Mouse (Mus musculus): ENCODE measurements around the gene Fbxl19.

Gene Fbxl19

DNA sequence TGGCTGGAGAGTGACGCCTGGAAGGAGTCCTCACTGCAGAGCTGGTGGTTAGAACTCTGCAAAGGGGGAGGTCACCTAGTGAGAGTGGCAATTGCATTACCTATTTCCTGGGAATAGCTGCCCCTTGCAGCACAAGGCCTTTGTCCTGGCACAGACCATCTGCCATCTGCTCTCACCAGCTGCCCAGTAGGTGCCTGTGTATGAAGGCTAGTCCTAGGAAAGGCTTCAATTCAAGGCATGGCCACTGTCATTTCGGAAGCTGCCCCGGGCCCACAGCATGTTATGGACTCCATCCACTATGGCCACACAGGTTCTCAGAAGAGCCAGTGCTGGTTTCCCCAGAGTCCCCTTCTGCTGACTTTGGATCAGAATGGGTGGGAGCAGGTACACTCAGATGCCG lies 54.2 kb downstream of the Fbxl19 start:
- no peak for DNase-seq (ENCODE audit: extremely low read depth, insufficient read length, low spot score)

DNA sequence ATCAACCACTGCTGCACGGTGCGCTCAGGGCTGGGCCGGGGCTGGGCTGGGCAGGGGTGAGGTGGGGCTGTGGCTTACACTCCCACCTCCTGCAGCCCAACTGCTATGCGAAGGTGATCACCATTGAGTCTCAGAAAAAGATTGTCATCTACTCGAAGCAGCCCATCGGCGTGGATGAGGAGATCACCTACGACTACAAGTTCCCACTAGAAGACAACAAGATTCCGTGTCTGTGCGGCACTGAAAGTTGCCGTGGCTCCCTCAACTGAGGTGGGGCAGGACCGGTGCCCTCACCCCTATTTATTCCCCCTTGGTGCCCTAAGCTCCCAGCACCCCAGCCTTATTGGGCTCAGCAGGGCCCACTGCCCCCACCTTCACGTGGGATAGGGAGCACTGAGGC lies 54.9 kb downstream of the Fbxl19 start:
- DNase-seq (ENCODE audit: extremely low read depth, insufficient read length, low spot score): no peak

DNA sequence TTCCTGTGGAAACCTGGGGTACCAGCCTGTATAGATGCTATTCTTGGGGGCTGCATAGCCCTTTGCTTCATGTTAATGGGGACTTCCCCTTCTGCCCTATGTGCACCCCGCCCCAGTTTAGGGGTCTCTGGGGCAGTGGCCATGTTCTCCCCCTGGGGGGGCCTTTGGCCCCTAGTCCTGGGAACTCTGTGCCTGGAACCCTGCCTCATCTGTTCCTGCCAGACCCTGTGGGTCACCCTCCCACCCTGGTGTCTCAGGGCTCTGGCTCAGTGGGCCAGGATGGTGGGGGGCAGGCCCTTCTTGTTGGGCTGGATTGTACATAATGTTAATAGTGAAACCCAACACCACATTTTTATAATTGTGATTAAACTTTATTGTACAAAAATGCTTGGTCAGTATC lies 55.4 kb downstream of the Fbxl19 start:
- DNase-seq (ENCODE audit: extremely low read depth, insufficient read length, low spot score): no peak

DNA sequence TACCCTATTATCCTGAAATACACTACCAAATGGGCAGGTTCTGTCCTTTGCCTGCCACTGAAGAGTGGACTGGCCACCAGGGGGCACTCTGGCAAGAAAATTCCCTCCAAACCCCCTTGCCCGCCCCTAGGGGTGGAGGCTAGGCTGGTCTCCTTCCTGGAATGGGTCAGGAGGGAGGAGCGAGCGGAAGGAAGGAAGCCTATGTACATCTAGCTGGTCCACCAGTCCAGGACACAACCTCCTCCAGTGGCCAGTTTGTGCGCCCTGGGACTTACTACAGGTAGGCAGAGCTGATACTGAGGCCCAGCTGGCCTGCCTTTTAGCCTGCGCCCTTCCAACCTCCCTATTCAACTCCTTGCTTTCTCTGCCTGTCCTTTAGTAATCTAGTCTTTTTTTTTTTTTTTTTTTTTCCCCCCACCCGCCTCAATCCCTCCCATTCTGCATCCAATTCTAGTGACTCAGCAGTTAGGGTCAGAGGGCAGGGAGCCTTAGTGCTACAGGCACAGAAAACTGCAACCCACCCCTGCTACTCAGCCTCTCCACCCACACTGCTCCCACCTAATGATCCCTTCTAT lies 56.2 kb downstream of the Fbxl19 start, which contains the start of gene Hsd3b7:
Gene Hsd3b7 (plus strand): TSS at position 170 of the 575 bp plus-strand sequence.
- peak; percentile 76 for DNase-seq (ENCODE audit: extremely low read depth, insufficient read length, low spot score)

DNA sequence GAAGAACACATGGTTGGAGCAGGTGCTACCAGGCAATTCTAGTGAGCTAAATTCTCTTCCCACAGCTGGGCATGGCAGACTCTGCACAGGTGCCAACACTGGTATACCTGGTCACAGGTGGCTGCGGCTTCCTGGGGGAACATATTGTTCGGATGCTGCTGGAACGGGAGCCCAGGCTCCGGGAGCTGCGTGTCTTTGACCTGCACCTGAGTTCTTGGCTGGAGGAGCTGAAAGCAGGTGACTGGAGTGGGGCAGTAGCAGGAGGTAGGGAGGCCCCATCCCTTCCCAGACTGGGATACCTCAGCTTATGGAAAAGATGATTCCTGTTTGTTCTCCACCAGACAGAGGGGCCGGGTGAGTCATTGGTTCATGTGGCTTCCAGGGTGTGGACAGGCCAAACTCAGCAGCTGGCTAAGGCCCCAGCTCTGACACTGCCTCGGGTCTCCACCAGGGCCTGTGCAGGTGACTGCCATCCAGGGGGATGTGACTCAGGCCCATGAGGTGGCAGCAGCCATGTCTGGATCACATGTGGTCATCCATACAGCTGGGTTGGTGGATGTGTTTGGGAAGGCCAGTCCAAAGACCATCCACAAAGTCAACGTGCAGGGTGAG lies 56.8 kb downstream of the Fbxl19 start:
- peak; percentile 76 for DNase-seq (ENCODE audit: extremely low read depth, insufficient read length, low spot score)

DNA sequence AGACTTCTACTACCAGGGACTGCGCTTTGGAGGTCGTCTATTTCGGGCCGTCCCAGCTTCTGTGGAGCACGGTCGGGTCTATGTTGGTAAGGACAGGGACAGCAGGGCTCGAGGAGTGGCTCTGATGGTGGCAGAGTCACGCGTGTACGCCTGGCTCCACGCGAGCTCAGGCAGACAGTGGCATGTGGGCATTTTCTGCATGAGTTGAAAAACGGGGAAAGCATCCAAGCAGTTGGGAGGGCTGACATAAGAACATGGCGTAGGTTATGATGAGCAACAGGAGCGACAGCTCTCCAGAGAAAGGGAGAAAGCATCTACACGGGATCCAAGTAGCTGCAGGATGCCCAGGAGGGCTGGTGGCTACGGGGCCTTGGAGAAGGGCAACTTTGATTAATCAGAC lies 58.0 kb downstream of the Fbxl19 start:
- DNase-seq (ENCODE audit: extremely low read depth, insufficient read length, low spot score): no peak

GRCm38 (mm10) chr7:127808821-127809220 lies 64.5 kb downstream of the Fbxl19 start:
- DNase-seq (ENCODE audit: extremely low read depth, insufficient read length, low spot score): no peak

DNA sequence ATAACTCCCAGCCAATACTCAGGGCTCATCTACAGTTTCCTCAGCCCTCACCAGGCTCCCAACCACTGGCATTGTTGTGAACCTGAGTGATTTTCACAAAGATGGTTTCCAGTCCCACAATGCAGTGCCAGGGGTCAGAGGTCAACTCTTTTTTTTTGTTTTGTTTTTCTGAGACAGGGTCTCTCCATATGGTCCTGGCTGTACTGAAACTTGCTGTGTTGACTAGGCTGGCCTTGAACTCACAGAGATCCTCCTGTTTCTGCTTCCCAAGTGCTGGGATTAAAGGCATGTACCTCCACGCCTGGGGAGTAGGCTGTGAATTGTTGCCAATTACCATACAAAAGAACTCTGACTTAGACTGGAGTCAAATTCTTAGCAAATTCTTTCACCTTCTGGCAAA lies 65.5 kb downstream of the Fbxl19 start:
- DNase-seq (ENCODE audit: extremely low read depth, insufficient read length, low spot score): no peak

GRCm38 (mm10) chr7:127810650-127811049 lies 66.3 kb downstream of the Fbxl19 start:
- DNase-seq (ENCODE audit: extremely low read depth, insufficient read length, low spot score): no peak

- no peak for DNase-seq (ENCODE audit: extremely low read depth, insufficient read length, low spot score)
Observed at GRCm38 (mm10) chr7:127811240-127811639, 66.9 kb downstream of the Fbxl19 start.

GRCm38 (mm10) chr7:127812292-127812691 lies 67.9 kb downstream of the Fbxl19 start:
- DNase-seq (ENCODE audit: extremely low read depth, insufficient read length, low spot score): no peak

- DNase-seq (ENCODE audit: extremely low read depth, insufficient read length, low spot score): no peak
Observed at GRCm38 (mm10) chr7:127813821-127814220, 69.5 kb downstream of the Fbxl19 start.

- no peak for DNase-seq (ENCODE audit: extremely low read depth, insufficient read length, low spot score)
Observed at GRCm38 (mm10) chr7:127814241-127814921, 70.0 kb downstream of the Fbxl19 start.

GRCm38 (mm10) chr7:127815116-127815665 lies 70.8 kb downstream of the Fbxl19 start:
- no peak for DNase-seq (ENCODE audit: extremely low read depth, insufficient read length, low spot score)

GRCm38 (mm10) chr7:127815954-127816821 lies 71.8 kb downstream of the Fbxl19 start:
- DNase-seq (ENCODE audit: extremely low read depth, insufficient read length, low spot score): no peak

GRCm38 (mm10) chr7:127817053-127817452 lies 72.7 kb downstream of the Fbxl19 start:
- no peak for DNase-seq (ENCODE audit: extremely low read depth, insufficient read length, low spot score)

- no peak for DNase-seq (ENCODE audit: extremely low read depth, insufficient read length, low spot score)
Observed at GRCm38 (mm10) chr7:127817776-127818175, 73.4 kb downstream of the Fbxl19 start.

Measured in 3134 (cell line).